Mouse (Mus musculus) MEL (cell line): Measurements from ENCODE around the gene Lyzl6. TPM values are rescaled to one million over a fixed set of nuclear protein-coding genes. Genes with fewer than 3 reads are reported as not detected.

Source experiments
- DNase-seq: peaks from one replicate; pipeline ENCODE4 v3.0.0; 2011; ENCODE audit warnings: low read depth, low spot score
- H3K27ac ChIP-seq: 2 replicates; pipeline ENCODE4 v1.5.1; 2012; ENCODE audit warnings: low read depth, mild to moderate bottlenecking, control low read depth, low read length, moderate library complexity; ENCODE audit not compliant: control insufficient read depth
- H3K27me3 ChIP-seq, 2 experiments: fragments of 150-350 bp in 1 of 2; sonication (generic) in 1 of 2; 2 replicates each; pipeline ENCODE4 v1.6.1; 2012; ENCODE audit warnings: low read length in 2 of 2, mild to moderate bottlenecking in 2 of 2, improper control_type of control experiment in 1 of 2, moderate library complexity in 1 of 2; ENCODE audit not compliant: insufficient read depth in 2 of 2, control insufficient read depth in 1 of 2
- H3K36me3 ChIP-seq, 2 experiments: 2 replicates each; pipeline ENCODE4 v1.6.1; 2012 to 2014; ENCODE audit warnings: low read length in 2 of 2, improper control_type of control experiment in 1 of 2, inconsistent platforms in 1 of 2, mild to moderate bottlenecking in 1 of 2; ENCODE audit not compliant: insufficient read depth in 2 of 2, control insufficient read depth in 1 of 2
- H3K4me1 ChIP-seq, 2 experiments: fragments of 150-350 bp in 1 of 2; sonication (generic) in 1 of 2; 2 replicates each; pipeline ENCODE4 v1.6.1; 2012; ENCODE audit warnings: low read length in 2 of 2, improper control_type of control experiment in 1 of 2, mild to moderate bottlenecking in 1 of 2; ENCODE audit not compliant: insufficient read depth in 2 of 2, control insufficient read depth in 1 of 2
- H3K4me3 ChIP-seq, 2 experiments: fragments of 150-350 bp in 1 of 2; sonication (generic) in 1 of 2; 2 replicates each; pipeline ENCODE4 v1.5.1; 2012; ENCODE audit warnings: low read depth in 2 of 2, low read length in 2 of 2, mild to moderate bottlenecking in 2 of 2, moderate library complexity in 2 of 2, control low read depth in 1 of 2, improper control_type of control experiment in 1 of 2; ENCODE audit not compliant: control insufficient read depth in 1 of 2, insufficient read depth in 1 of 2
- H3K79me2 ChIP-seq: 2 replicates; pipeline ENCODE4 v1.6.1; 2012; ENCODE audit warnings: mild to moderate bottlenecking, low read length, moderate library complexity; ENCODE audit not compliant: control insufficient read depth, poor library complexity, insufficient read depth
- H3K9ac ChIP-seq: 2 replicates; pipeline ENCODE4 v1.6.1; 2012; ENCODE audit warnings: low read depth, mild to moderate bottlenecking, control low read depth, low read length, moderate library complexity; ENCODE audit not compliant: control insufficient read depth, poor library complexity, severe bottlenecking
- H3K9me3 ChIP-seq: fragments of 150-350 bp; sonication (generic); replicated peaks from 2 replicates; pipeline ENCODE4 v1.6.1; 2012; ENCODE audit warnings: mild to moderate bottlenecking, low read length, improper control_type of control experiment, moderate library complexity; ENCODE audit not compliant: insufficient read depth
- CHD1 ChIP-seq: IDR thresholded peaks from 2 replicates; pipeline ENCODE4 v1.6.1; 2012; ENCODE audit warnings: low read depth, mild to moderate bottlenecking, inconsistent platforms, low read length, improper control_type of control experiment
- E2F4 ChIP-seq: IDR thresholded peaks from 2 replicates; pipeline ENCODE4 v1.6.1; 2011; ENCODE audit warnings: low read depth, low read length, improper control_type of control experiment, borderline replicate concordance
- ETS1 ChIP-seq: IDR thresholded peaks from 2 replicates; pipeline ENCODE4 v1.6.1; 2012; ENCODE audit warnings: low read depth, mild to moderate bottlenecking, inconsistent platforms, low read length, improper control_type of control experiment, moderate library complexity
- GATA1 ChIP-seq: IDR thresholded peaks from 2 replicates; pipeline ENCODE4 v1.6.1; 2011; ENCODE audit warnings: low read depth, low read length, improper control_type of control experiment
- HCFC1 ChIP-seq: IDR thresholded peaks from 2 replicates; pipeline ENCODE4 v1.6.1; 2012; ENCODE audit warnings: low read depth, mild to moderate bottlenecking, inconsistent platforms, low read length, improper control_type of control experiment, moderate library complexity
- JUND ChIP-seq: IDR thresholded peaks from 2 replicates; pipeline ENCODE4 v1.6.1; 2011; ENCODE audit warnings: low read depth, mild to moderate bottlenecking, improper control_type of control experiment, low read length
- KAT2A ChIP-seq: conservative IDR thresholded peaks from 2 replicates; pipeline ENCODE4 v1.6.1; 2012; ENCODE audit warnings: low read depth, low read length, improper control_type of control experiment, inconsistent platforms
- MAX ChIP-seq: IDR thresholded peaks from 2 replicates; pipeline ENCODE4 v1.6.1; 2011; ENCODE audit warnings: low read length, improper control_type of control experiment
- MAZ ChIP-seq: IDR thresholded peaks from 2 replicates; pipeline ENCODE4 v1.6.1; 2012; ENCODE audit warnings: low read depth, mild to moderate bottlenecking, inconsistent platforms, low read length, improper control_type of control experiment
- MEF2A ChIP-seq: IDR thresholded peaks from 2 replicates; pipeline ENCODE4 v1.6.1; 2014; ENCODE audit warnings: low read depth, mild to moderate bottlenecking, inconsistent platforms, low read length, improper control_type of control experiment; ENCODE audit not compliant: poor library complexity, insufficient replicate concordance, severe bottlenecking; ENCODE audit errors: extremely low read depth
- MYB ChIP-seq: IDR thresholded peaks from 2 replicates; pipeline ENCODE4 v1.6.1; 2011; ENCODE audit warnings: mild to moderate bottlenecking, low read depth, low read length, improper control_type of control experiment
- MYC ChIP-seq: IDR thresholded peaks from 2 replicates; pipeline ENCODE4 v1.6.1; 2011; ENCODE audit warnings: low read depth, mild to moderate bottlenecking, low read length, improper control_type of control experiment, moderate library complexity
- NELFE ChIP-seq: IDR thresholded peaks from 2 replicates; pipeline ENCODE4 v1.6.1; 2011; ENCODE audit warnings: low read depth, low read length, improper control_type of control experiment
- POLR2AphosphoS2 ChIP-seq: IDR thresholded peaks from 2 replicates; pipeline ENCODE4 v1.6.1; 2011; ENCODE audit warnings: low read length, improper control_type of control experiment
- POLR2AphosphoS5 ChIP-seq: IDR thresholded peaks from 2 replicates; pipeline ENCODE4 v1.6.1; 2012; ENCODE audit warnings: low read depth, borderline replicate concordance, mild to moderate bottlenecking, inconsistent platforms, low read length, moderate library complexity, mixed read lengths
- RCOR1 ChIP-seq: IDR thresholded peaks from 2 replicates; pipeline ENCODE4 v1.6.1; 2012; ENCODE audit warnings: low read depth, mild to moderate bottlenecking, inconsistent platforms, low read length, improper control_type of control experiment
- SMC3 ChIP-seq: IDR thresholded peaks from 2 replicates; pipeline ENCODE4 v1.6.1; 2011; ENCODE audit warnings: low read depth, low read length, improper control_type of control experiment
- TAL1 ChIP-seq: IDR thresholded peaks from 2 replicates; pipeline ENCODE4 v1.6.1; 2012; ENCODE audit warnings: mild to moderate bottlenecking, inconsistent platforms, low read length, moderate library complexity, mixed read lengths
- TBP ChIP-seq: IDR thresholded peaks from 2 replicates; pipeline ENCODE4 v1.8.0; 2011; ENCODE audit warnings: low read depth, low read length, improper control_type of control experiment
- TCF12 ChIP-seq: IDR thresholded peaks from 2 replicates; pipeline ENCODE4 v1.6.1; 2014; ENCODE audit warnings: low read depth, mild to moderate bottlenecking, inconsistent platforms, low read length, improper control_type of control experiment, moderate library complexity
- UBTF ChIP-seq: IDR thresholded peaks from 2 replicates; pipeline ENCODE4 v1.6.1; 2012; ENCODE audit warnings: low read depth, mild to moderate bottlenecking, inconsistent platforms, low read length, improper control_type of control experiment, moderate library complexity, borderline replicate concordance; ENCODE audit not compliant: insufficient read depth
- USF1 ChIP-seq: IDR thresholded peaks from 2 replicates; pipeline ENCODE4 v1.6.1; 2014; ENCODE audit warnings: low read depth, mild to moderate bottlenecking, inconsistent platforms, low read length, improper control_type of control experiment, moderate library complexity
- USF2 ChIP-seq, 2 experiments: IDR thresholded peaks; 2 replicates each; pipeline ENCODE4 v1.6.1; 2011 to 2012; ENCODE audit warnings: improper control_type of control experiment in 2 of 2, low read length in 2 of 2, borderline replicate concordance in 1 of 2, inconsistent platforms in 1 of 2, low read depth in 1 of 2, mild to moderate bottlenecking in 1 of 2; ENCODE audit not compliant: insufficient read depth in 1 of 2
- ZKSCAN1 ChIP-seq: IDR thresholded peaks from 2 replicates; pipeline ENCODE4 v1.6.1; 2012; ENCODE audit warnings: low read depth, mild to moderate bottlenecking, inconsistent platforms, low read length, improper control_type of control experiment, moderate library complexity
- ZNF384 ChIP-seq: IDR thresholded peaks from 2 replicates; pipeline ENCODE4 v1.6.1; 2012; ENCODE audit warnings: low read depth, mild to moderate bottlenecking, inconsistent platforms, low read length, improper control_type of control experiment
- polyA plus RNA-seq, 2 experiments: library from polyadenylated mRNA; stranded (reverse) in 1 of 2; unstranded in 1 of 2; fragments of >175 nt in 1 of 2; fragments of >200 nt in 1 of 2; gene quantifications; 2 replicates each; pipeline versions ENCODE4 v1.2.1 to v1.2.4; 2012; ENCODE audit warnings: low replicate concordance in 2 of 2, low read depth in 1 of 2; ENCODE audit not compliant: insufficient read length in 2 of 2, insufficient read depth in 1 of 2, missing spikeins in 1 of 2
- total RNA-seq: library from RNA; depleted of rRNA; stranded (reverse); fragments of 300-350 nt; gene quantifications from 2 replicates; pipeline ENCODE4 v1.2.3, GENCODE M21; 2012

Lyzl6 gene
- total and polyA plus RNA-seq, 3 experiments: not detected

- no peak for DNase-seq
- Histone ChIP-seq H3K36me3 (no peaks in the 10 kb centered on the region), H3K9me3 (no peaks in the 10 kb centered on the region), H3K4me1 (no peaks in the 10 kb centered on the region), H3K79me2 (no peaks in the 10 kb centered on the region), H3K27ac (no peak overlapping the region), H3K4me3 (no peak overlapping the region), H3K9ac (no peak overlapping the region), H3K27me3 (peaks cover 0 to 1% of the 10 kb centered on the region in 2 experiments; a peak in 1 of 4 replicates)
- TF ChIP-seq GATA1 (no peak), JUND (no peak), USF1 (no peak), USF2 (IDR thresholded peaks at IDR 0.05; ENCODE audit: borderline replicate concordance in 1 of 2, insufficient read depth in 1 of 2, low read depth in 1 of 2, low read length in 2 of 2) (no peak), POLR2AphosphoS5 (no peak), MYC (no peak), UBTF (no peak), NELFE (no peak), POLR2AphosphoS2 (no peak), ZNF384 (no peak), CHD1 (no peak)
Measured at GRCm38 (mm10) chr11:103646301-103646700, 7.6 kb upstream of the Lyzl6 start.

GRCm38 (mm10) chr11:103645731-103646130, 7.0 kb upstream of the Lyzl6 start:
- TF ChIP-seq MYB (no peak), E2F4 (no peak), HCFC1 (no peak), TCF12 (no peak), MAZ (no peak), POLR2AphosphoS2 (no peak), ZKSCAN1 (no peak), GATA1 (no peak), USF1 (no peak), SMC3 (no peak), MEF2A (no peak), MYC (no peak), ETS1 (no peak), TBP (no peak), RCOR1 (no peak), KAT2A (no peak), TAL1 (no peak), MAX (no peak)
- Histone ChIP-seq H3K4me3 (no peak overlapping the region), H3K4me1 (no peaks in the 10 kb centered on the region), H3K27me3 (peaks cover 0 to 1% of the 10 kb centered on the region in 2 experiments; a peak in 1 of 4 replicates), H3K9me3 (no peaks in the 10 kb centered on the region), H3K36me3 (no peaks in the 10 kb centered on the region), H3K79me2 (no peaks in the 10 kb centered on the region), H3K27ac (no peak overlapping the region), H3K9ac (no peak overlapping the region)
- DNase-seq: no peak
